Mouse (Mus musculus) left cerebral cortex, adult 6 months (tissue): ENCODE measurements around the gene Cyp3a57. TPM values are rescaled to one million over a fixed set of nuclear protein-coding genes. Genes with fewer than 3 reads are reported as not detected.

Experiments used
- long read RNA-seq, 2 experiments: library from polyadenylated mRNA; unstranded; transcript quantifications; one replicate each; pipeline ENCODE4 v2.0.0; 2019 to 2020
- polyA plus RNA-seq: library from polyadenylated mRNA; unstranded; fragments of <200 nt; fragmentation: Nextera tagmentation; gene quantifications from 2 replicates; pipeline ENCODE4 v1.2.3, GENCODE M21; 2021

Gene Cyp3a57
- not detected in 2 replicates for polyA plus RNA-seq
- long read RNA-seq, experiment 1: 0 reads
- long read RNA-seq, experiment 2: 0 reads

GRCm38 (mm10) chr5:145344941-145345340 is at the start of gene Cyp3a57:
Cyp3a57 (plus strand) TSS chr5:145345279.

Other genes with a start within 250 kb of the Cyp3a57 start
- 50.2 and 58.6 TPM in 2 replicates for gene Arpc1b, start 231.1 kb upstream of the Cyp3a57 start, polyA plus RNA-seq
- gene Pdap1, start 205.0 kb upstream of the Cyp3a57 start, polyA plus RNA-seq: 66.4 and 82.4 TPM in 2 replicates
- gene Bud31, start 204.9 kb upstream of the Cyp3a57 start, polyA plus RNA-seq: 121 and 122 TPM in 2 replicates
- gene Ptcd1, start 178.2 kb upstream of the Cyp3a57 start, polyA plus RNA-seq: 14.6 and 14.8 TPM in 2 replicates
- 6.3 and 9.7 TPM in 2 replicates for gene Cpsf4, start 178.1 kb upstream of the Cyp3a57 start, polyA plus RNA-seq
- gene Atp5j2, start 153.2 kb upstream of the Cyp3a57 start, polyA plus RNA-seq: 1,054 and 1,489 TPM in 2 replicates
- gene Zkscan14, start 143.4 kb upstream of the Cyp3a57 start, polyA plus RNA-seq: 10.4 and 12.3 TPM in 2 replicates
- gene Zkscan5, start 140.7 kb upstream of the Cyp3a57 start, polyA plus RNA-seq: 5.3 and 7.2 TPM in 2 replicates
- gene Zfp655, start 113.6 kb upstream of the Cyp3a57 start, polyA plus RNA-seq: 17.0 and 24.6 TPM in 2 replicates
- 0.75 and 1.1 TPM in 2 replicates for gene Zscan25, start 64.8 kb upstream of the Cyp3a57 start, polyA plus RNA-seq
- not detected in 2 replicates for gene Cyp3a16, start 124.4 kb downstream of the Cyp3a57 start, polyA plus RNA-seq
- gene Cyp3a41b, start 239.5 kb downstream of the Cyp3a57 start, polyA plus RNA-seq: not detected in 2 replicates